Mouse (Mus musculus): ENCODE measurements around the gene Mroh7.
A peak's percentile ranks its signal among the peaks of the same experiment; 100 is the strongest.

Mroh7 gene

GRCm38 (mm10) chr4:106699989-106700388 is 30.7 kb downstream of the Mroh7 start:
- ATAC-seq (ENCODE audit: low TSS enrichment): peak; percentile 48

DNA sequence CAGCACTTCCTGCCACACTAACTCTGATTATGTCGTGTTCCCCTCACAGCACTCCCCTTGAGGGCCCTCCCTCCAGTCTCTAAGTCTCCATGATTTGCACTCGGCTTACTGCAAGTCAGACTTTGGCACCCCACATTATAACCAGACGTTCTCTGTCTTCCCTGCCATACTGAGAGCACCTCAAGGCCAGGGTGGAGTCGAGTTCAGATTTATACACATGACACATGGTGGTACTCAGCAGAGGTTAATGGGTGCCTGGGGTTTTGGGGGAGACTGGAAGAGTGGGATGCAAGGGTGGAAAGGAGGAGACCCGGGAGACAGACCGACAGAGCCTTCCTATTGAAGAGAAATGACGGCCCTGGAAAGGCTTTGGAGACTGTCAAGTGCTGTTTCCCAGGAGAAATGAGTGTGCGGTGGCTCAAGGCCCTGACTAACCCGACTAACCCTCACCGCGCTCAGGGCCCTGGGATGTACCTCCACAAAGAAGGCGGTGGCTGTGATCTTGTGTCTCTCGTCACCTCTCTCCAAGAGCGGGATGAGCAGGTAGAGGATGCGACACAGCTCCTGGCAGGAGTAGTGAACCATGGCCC is 36.8 kb downstream of the Mroh7 start:
- no peak for ATAC-seq (ENCODE audit: low TSS enrichment)

DNA sequence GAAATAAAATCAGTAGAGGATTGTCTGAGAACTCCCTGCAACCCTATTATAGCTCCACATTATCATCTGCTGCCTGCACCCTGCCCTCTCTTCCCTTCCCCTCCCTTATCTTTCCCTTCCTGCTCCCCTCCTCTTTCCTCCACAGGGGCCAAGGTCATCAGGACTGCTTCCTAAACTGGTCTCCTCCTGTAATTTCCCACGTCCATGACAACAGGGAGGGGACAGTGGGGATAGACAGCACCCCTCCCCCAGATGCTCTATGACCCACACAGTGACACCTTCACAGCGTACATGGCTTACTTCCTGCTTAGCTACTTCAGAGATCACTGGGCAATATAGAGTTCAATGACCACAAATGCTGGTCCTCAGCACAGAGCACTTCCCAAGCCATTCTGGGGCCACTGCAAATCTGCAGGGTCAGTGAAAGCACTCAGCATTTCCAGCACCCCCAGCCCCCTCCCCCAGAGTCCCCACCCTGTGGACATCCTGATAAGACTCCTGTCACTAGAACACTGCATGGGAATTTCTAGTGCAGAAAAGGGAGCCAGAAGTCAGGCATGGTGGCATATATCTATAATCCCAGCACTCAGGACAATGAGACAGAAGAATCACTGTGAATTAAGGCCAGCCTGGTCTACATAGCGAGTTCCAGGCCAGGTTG is 42.0 kb downstream of the Mroh7 start:
- no peak for ATAC-seq (ENCODE audit: low TSS enrichment)

DNA sequence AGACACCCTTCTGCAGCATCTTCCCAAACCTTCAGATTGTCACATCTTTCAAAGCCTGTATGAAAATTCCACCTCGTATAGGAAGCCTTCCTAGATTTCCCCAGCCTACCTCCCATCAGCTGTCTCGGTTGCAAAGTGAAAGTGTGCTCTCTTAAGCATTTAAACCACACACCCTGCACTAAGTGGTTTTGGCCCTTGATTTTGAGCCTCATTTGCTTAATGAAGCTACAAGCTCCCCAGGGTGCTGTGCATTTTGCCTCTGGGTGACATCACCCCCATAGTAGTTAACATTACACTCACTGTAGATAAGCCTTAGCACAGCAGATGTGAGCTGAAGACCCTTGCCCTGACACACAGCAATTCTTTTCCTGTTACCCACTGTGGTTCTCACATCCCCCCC is 49.8 kb downstream of the Mroh7 start:
- ATAC-seq (ENCODE audit: low TSS enrichment): no peak

DNA sequence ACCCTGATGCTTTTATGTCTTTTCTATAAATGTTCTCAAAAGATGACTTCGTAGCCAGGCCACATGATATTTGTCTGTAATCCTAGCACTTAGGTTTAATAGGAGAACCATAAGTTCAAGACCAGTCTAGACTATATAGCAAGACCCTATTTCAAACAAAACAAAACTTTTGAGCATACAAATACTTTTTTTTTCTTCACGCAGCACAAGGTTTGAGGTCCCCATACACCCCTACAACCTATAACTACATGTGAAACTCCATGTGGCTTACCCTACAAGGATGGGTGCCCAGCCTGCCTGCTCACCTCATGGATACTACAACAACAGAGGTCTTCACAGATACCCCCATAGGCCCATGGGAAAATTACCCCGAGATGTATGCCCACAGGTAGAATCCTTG is 51.6 kb downstream of the Mroh7 start:
- no peak; the same call in 1 of the 2 replicates for ATAC-seq (ENCODE audit: low TSS enrichment)

DNA sequence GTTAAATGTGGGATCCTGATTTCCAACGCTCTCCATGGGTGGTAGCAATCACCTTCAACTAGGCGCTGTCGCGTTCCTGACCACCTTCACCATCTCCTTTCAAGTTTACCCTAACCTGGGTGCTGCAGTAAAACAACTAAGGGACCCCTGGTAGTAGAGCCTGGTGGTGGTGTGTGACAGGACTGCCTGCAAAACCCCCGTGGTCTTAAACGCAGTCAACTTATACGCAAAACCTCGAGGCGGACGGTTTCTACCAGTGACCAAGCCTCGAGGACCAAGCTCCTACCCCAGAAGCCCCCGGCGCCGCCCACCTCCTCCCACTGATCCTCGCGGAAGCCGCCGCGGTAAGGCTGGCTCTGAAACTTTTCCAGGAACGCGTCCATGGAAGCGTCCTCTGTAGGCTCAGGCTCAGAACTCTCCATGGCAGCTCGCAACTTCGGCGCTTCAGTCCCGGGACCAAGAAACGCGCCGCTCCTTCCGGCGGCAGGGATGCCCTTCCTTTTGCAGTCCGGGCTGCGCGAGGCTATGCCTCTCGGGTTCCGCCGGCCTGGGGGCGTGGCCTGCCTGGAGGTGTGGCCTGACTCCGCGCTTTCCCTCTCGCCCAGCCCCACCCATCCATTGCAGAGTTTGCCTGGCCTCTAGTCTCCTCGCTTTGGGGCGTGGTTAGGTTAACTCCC is 52.1 kb downstream of the Mroh7 start, which contains the start of gene Ttc4:
Gene Ttc4, minus strand, starts transcription at position 503 of the 677 bp plus-strand sequence.
- peak; percentile 100 for ATAC-seq (ENCODE audit: low TSS enrichment)

GRCm38 (mm10) chr4:106676749-106677148 is 54.0 kb downstream of the Mroh7 start:
- no peak for ATAC-seq (ENCODE audit: low TSS enrichment)

- ATAC-seq (ENCODE audit: low TSS enrichment): no peak
These were observed 64.2 kb downstream of the Mroh7 start for GRCm38 (mm10) chr4:106666546-106666945.

- ATAC-seq (ENCODE audit: low TSS enrichment): no peak
These were observed 65.1 kb downstream of the Mroh7 start for GRCm38 (mm10) chr4:106665673-106666072.

DNA sequence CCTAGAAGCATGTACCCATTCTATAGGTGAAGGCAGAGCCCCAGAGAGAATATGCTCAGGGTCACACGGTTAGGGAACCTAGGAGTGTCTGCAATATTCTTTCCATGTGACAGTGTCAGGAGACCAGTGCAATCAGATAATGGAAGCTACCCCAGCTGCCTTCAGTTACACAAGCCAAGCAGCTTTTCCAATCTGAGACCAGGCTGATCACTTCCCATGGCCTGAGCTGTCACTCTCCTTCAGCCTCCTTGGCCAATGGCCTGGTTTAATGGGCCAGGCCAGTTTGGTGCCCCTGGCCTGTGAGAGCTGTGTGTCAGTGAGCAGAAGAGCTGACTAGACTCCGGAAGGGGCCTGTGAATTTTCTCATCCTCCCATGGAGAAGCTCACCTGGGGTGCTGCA is 65.5 kb downstream of the Mroh7 start:
- no peak for ATAC-seq (ENCODE audit: low TSS enrichment)

DNA sequence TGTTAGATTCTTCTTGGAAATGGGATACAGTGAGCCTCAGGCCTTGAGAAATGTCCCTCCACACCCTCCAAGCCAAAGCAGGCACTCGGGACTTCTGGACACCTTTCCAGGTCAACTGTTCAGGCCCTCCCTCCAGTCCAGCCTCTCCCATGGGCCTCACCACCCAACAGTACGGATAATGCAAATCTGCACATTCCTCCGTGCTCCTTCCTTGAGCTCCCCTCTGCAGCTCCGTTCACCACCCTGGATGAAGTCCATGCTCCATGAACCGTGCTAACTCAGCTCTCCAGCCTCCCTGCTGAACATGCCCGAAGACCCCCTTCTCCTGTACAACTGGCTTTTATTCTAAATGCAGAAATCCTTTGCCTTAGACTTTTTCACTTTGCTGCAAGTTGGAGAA is 66.0 kb downstream of the Mroh7 start:
- no peak for ATAC-seq (ENCODE audit: low TSS enrichment)

DNA sequence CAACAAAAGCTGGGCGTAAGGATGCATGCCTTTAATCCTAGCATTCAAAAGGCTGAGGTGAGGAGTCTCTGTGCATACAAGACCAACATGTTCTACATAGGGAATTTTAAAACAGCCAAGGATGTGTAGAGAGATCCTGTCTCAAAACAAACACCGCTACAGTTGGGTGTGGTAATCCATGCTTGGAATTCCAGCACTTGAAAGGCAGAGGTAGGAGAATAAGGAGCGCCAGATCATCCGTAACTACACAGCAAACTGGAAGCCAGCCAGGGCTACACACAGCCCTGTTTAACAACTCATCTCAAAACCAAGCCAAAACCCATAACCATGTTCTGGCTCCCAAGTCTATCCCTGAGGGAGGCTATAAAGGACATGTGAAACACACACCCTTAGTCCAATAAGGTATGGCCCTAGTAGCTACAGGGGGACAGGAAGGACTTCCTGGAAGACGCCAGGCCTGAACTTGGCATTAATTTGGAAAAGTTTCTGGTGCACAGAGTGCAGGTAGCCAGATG is 66.7 kb downstream of the Mroh7 start:
- no peak for ATAC-seq (ENCODE audit: low TSS enrichment)

DNA sequence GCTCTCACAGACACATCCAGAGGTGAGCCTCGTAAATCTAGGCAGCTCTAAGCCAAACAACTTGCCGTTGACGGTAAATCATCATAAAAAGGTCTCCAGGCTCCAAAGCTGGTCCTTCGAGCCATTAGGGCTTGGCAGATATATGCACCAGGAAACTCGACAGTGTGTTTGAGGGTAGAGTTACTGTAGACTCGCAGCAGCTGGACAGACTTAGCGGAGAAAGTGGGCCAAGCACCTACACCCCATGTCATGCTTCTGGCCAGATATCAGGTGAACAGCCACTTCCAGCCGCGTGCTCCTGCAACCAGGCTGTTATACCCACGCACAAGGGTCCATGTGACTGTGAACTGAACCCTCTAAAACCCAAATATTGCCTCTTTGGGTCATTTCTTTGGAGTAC is 75.0 kb downstream of the Mroh7 start:
- no peak for ATAC-seq (ENCODE audit: low TSS enrichment)

DNA sequence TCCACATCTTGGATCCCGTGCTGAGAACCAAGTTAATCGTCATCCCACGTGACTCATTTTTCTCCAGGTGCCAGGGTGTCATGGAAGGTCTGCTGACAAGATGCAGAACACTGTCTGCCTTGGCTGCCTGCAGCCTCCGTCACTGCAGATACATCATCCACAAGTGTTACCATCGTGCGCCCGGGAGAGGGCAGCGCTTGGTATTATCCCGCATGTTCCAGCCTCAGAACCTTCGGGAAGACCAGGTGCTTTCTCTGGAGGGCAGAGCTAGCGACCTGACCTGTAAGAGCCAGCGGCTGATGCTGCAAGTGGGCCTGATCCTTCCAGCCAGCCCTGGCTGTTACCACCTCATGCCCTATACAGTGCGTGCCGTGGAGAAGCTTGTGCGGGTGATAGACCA is 77.7 kb downstream of the Mroh7 start:
- ATAC-seq (ENCODE audit: low TSS enrichment): no peak

GRCm38 (mm10) chr4:106652546-106652945 is 78.2 kb downstream of the Mroh7 start:
- no peak for ATAC-seq (ENCODE audit: low TSS enrichment)

DNA sequence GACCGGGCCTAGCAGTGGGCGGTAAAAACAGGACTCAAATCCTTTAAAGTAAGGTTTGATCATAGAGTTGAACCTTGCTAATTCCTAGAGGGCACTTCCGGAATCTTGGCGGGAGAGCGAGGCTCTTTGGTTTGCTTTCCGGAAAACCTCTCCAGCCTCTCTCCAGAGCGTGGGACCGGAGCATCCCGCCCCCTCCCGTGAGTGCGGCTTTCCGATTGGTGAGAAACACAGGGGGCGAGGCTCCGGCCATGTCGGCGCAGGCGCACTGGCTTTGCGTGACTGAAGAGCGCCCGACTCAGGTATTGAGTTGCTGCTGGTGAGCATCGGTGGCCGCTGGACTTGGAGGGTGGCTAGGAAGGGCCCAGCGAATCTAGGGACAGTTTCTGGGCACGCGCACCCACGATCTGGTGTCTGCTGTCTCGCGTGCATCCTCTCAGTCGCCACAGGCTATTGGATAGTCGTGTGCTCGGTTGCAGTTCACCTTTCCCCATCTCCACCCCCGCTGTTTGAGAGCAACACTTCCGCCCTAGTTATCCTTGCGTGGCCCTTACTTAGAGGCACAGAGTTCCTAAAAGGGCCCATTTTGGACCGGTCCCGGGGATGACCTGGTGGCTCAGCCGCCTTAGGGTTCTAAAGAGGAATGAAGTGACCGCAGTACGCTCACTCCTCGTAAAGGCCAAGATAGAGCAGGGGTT is 79.7 kb downstream of the Mroh7 start, which contains the start of gene Pars2:
Gene Pars2, plus strand, starts transcription at position 237 of the 695 bp plus-strand sequence.
- ATAC-seq (ENCODE audit: low TSS enrichment): peak; percentile 98

GRCm38 (mm10) chr4:106647137-106647536 is 83.6 kb downstream of the Mroh7 start:
- no peak for ATAC-seq (ENCODE audit: low TSS enrichment)

GRCm38 (mm10) chr4:106645797-106646196 is 84.9 kb downstream of the Mroh7 start:
- no peak for ATAC-seq (ENCODE audit: low TSS enrichment)

GRCm38 (mm10) chr4:106644218-106644610 is 86.5 kb downstream of the Mroh7 start:
- ATAC-seq (ENCODE audit: low TSS enrichment): no peak

DNA sequence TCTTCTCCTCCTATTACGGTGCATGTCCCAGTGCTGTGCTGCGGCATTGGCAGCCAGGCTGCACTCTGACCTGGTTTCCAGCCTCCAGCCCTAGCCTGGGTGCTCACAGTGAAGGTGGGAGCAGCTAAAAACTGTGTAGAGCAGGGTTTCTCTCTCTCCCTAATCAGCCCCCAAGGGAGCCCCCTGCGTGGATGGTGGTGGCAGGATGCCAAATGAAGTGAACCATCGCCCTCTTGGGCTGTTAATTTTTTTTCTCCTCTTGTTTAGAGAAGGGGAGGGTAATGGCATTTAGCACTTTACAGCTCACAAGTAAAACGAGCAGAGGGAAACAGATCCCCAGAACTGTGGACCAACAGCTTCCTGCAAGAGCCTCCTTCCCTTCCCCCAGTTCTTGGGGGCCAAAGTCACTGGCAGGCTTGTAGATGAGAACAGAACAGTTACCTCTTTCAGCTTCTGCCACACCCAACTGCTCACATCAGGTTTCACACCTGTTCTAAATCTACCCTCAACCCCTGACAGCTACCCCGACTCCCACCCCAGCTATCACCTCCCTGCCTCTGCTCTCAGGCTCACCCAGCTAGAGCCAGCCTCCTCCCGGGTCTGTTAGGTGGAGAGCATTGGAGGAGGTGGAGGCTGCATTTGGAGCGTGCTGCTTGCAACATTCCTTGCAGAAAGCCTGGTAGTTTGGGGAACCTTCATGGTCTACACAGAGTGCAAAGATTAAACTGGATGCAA is 87.1 kb downstream of the Mroh7 start:
- peak; percentile 59 for ATAC-seq (ENCODE audit: low TSS enrichment)

DNA sequence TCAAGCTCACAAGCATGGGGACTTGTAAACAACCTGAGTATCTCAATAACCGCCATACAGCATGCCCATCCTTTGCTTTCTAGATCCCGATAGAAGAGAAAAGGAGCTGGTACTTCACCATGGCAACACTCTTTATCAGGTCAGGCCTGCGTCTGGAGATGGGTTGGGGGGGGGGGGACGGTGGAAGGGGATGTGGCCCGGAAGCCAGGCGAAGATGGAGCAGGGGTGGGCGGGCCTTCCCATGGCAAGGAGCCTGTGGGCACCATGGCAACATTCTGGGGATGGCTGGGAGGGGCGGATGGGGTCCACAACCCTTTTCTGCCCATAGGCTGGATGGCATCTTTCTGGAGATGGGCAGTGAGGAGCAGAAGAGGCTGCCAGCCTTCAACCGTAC is 96.6 kb downstream of the Mroh7 start:
- ATAC-seq (ENCODE audit: low TSS enrichment): no peak

Data from frontal cortex, adult (tissue).